Mouse (Mus musculus) testis, adult 2 months (tissue): ENCODE data around the gene Gba.

Experiments used
- CTCF ChIP-seq: fragments of 200-500 bp; IDR thresholded peaks from 2 replicates; pipeline ENCODE4 v1.5.1; 2012; ENCODE audit warnings: low read depth, mild to moderate bottlenecking, inconsistent platforms, low read length, moderate library complexity; ENCODE audit not compliant: control insufficient read depth, insufficient read depth, insufficient replicate concordance
- POLR2A ChIP-seq: fragments of 200-500 bp; IDR thresholded peaks from 2 replicates; pipeline ENCODE4 v1.6.1; 2012; ENCODE audit warnings: low read depth, mild to moderate bottlenecking, inconsistent platforms, low read length, moderate library complexity; ENCODE audit not compliant: control insufficient read depth

- no peak for TF ChIP-seq CTCF
- TF ChIP-seq POLR2A = peak; percentile 55; the same call in 1 of the 2 replicates
Observed at GRCm38 (mm10) chr3:89183058-89183958, 19.4 kb upstream of the Gba start, which contains the start of gene Fam189b.
